Mouse (Mus musculus) CH12F3 (cell line): ENCODE data around the gene Lpp.

Source experiments
- in situ Hi-C: fragments of 300-500 bp; cut with MboI; formaldehyde crosslinking; loops from 2 replicates; pipeline ENCODE4 v1.14.3; 2020; ENCODE audit warnings: low sequenced_read_pairs

The Lpp gene

GRCm38 (mm10) chr16:24392651-24393555 lies at the start of gene Lpp:
Gene Lpp, plus strand, starts transcription at chr16:24393507.
- in situ Hi-C loops, result no loop called here

DNA sequence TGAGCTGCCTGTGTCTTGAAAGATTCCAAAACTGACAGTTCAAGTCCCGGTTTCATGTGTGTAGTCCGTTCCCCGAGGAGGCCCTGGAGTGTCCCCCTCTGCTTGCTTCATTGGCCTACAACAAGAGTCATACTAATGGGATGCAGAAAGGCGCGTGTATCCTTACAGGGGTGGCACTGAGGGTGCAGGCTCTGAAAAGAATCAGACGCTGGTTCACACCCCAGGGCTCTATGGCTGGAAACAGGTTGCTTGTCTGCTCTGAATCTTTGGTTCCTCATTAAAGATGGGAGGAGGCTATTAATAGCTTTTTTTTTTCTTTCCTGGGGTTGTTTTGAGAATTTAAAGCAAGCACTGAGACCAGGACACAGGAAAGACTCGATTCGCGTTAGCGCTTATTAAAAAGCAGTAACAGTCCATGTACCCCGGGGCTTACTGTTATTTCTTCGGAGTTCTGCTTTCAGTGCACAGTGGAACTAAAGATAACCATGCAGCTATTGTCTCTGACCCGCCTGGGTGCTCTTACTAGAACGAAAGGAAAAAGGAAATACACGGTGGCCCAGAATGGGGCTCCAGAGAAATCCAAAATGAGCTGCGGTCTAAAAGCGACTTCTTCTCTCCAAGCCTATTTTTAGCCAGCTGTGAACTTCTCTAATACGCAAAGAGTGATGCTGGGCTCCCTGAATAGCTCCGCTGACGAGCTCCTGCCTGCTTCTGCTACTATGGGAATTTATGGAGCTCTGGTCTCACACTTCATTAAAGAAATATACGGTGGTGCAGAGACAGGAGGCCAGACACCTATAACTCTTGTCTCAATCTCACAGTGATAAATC lies 45.5 kb upstream of the Lpp start:
- in situ Hi-C loops, result no loop called here

DNA sequence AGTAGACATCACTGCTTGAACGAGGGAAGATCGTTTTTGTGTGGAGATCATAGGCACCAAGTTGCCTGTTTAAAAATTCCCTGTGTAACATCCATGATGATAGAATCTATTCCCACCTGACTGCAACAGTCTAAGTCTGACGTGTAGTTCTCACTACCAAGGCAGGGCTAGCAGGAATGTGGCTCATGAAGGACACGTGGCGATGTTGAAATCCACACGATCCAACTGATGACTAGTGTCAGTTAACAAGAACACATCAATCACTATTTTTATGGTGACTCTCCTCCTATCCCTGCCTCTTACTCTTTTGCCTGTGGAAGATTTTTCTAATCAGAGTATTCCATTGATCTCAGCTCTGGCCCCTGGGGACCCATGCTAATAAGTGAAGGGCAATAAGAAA lies 43.0 kb upstream of the Lpp start:
- in situ Hi-C loops, result no loop called here

- in situ Hi-C loops, result no loop called here
Measured at GRCm38 (mm10) chr16:24350751-24351150, 42.6 kb upstream of the Lpp start.

- in situ Hi-C loops, result no loop called here
Measured at GRCm38 (mm10) chr16:24351811-24352210, 41.5 kb upstream of the Lpp start.

DNA sequence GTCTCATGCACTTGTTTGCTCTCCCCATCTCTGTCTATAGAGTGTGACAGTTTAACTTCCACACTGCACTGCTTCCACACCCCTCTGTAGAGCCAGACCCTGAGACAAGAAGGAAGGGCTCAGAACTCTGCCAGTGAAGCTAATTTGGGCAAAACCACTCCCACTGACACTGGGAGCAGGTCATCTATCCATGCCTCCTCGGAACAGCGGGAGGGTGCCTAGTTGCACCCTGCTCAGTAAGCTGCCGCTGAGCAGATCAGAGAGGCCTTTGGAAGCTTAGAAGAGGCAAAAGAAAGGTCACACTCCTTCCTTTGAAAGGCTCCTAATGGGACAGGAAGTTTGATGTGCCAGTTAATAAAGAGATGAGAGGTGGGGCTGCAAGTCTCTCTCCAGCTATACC lies 39.5 kb upstream of the Lpp start:
- in situ Hi-C loops, result no loop called here

- in situ Hi-C loops, result no loop called here
Measured at GRCm38 (mm10) chr16:24361667-24362066, 31.6 kb upstream of the Lpp start.

DNA sequence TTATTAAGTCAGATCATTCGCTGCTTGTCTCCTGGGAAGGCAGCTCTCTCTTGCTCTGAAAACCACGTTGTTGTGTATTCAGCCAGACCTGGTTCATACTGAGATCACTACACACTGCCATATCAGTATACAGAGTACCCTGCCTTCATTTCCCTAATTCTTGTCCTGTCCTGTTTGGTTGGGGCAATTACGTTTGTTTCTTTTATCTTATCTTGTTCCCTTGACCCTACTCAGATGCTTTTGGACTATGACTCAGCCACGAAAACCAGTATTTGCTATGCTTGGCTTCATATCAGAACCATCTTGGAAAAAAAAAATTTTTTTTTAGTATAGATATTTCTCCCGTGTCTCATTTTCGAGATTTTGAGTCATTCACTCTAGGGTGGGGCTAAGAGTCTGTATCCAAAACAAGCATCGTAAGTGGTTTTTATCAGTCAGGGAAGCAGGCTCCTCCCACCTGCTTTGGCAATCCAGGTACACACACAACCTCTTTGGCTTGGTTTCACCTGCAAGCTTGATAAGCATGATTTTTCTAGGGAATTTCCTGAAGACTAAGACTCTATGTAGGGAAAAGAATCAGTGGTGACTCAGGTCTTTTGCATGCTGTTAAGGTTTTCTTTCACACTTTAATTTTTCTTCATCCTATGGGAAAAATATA lies 29.1 kb upstream of the Lpp start:
- in situ Hi-C loops, result no loop called here

DNA sequence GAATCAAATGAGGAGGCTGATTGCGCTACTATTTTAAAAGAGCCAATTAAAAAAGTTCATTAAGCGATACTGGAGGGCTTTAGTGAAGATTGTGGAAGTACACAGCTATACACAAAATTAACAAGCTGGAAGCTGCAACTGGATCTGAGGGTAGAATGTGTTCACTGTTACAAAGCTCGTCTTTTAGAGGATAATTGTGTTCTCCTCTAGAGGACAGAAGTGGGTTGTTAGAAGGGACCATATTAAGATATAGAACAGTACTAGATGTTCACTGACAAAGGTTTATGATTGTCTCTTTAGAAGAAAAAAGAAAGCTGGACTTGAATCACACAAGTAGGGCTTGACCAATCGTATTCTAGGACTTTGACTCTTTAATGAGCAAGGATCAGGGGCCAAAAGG lies 27.4 kb upstream of the Lpp start:
- in situ Hi-C loops, result no loop called here

GRCm38 (mm10) chr16:24367071-24367470 lies 26.2 kb upstream of the Lpp start:
- in situ Hi-C loops, result no loop called here

GRCm38 (mm10) chr16:24367506-24367905 lies 25.8 kb upstream of the Lpp start:
- in situ Hi-C loops, result no loop called here

GRCm38 (mm10) chr16:24376478-24376877 lies 16.8 kb upstream of the Lpp start:
- in situ Hi-C loops, result no loop called here

DNA sequence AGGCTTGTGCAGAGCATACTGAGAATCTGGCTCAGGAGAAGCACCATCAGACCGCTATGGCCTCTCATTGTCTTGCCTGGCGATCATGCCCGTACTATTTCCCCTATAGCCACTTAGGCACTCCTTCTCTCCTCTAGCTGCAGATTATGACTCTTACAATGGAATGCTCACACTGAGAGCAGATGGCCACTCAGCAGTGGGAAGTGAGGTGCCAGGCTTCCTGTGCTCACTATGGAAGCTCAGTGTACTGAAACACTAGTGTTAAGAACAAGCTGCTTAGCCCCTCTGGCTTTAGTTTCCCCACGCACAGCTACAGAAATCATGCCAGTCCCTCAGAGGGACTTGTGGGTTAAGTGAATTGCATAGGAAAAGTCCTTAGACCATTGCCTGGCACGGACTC lies 2.7 kb upstream of the Lpp start:
- in situ Hi-C loops, result no loop called here

DNA sequence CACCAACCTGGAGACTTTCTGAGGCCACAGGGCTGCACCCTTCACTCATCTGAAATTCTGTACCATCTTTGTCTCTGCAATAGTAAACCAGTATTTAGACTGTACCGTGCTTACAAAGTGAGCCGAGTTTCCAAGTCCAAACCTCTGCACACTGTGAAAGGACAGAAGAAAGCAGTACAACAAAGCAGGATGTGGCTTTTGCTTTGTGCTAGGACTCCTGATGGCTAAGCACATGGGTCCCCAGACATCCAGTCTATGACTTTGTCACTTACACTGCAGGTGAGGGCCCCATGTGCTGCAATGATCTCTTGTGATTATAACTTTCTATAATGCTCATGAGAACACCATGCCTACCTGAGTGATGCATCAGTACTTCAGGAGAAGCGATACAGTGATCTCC lies 2.2 kb upstream of the Lpp start:
- in situ Hi-C loops, result no loop called here

GRCm38 (mm10) chr16:24391901-24392300 lies 1.4 kb upstream of the Lpp start:
- in situ Hi-C loops, result no loop called here

DNA sequence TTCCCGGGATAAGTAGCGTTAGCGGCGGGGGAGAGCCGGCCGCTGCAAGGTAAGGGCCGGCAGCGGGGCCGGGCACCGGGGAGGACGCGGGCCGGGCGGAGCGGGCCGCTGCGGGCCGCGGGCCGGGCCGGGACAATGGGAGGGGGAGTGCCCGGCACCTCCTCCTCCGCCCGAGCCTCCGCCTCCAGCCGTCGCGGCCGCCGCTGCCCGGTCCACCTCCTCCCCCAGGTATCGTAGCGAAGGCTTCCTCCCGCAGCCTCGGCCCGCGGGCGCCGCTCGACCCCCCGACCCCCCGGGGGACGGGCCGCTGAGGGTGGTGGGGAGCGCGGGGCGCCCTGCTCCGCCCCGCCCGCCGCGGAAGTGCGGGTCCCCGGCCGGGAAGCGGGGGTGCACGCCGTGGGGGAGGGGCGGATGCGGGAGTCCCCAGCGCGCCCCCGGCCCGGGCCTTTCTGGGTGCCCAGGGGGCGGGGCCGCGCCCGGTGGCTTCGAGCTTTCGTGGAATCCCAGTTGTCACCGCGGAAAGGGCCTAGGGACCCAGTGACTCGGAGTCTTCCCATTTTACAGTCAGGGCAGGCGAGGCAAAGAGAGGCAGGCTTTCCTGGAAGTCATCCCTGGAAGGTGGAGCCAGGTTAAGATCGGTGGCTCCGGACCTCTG lies 376 bp downstream of the Lpp start:
- in situ Hi-C loops, result no loop called here

DNA sequence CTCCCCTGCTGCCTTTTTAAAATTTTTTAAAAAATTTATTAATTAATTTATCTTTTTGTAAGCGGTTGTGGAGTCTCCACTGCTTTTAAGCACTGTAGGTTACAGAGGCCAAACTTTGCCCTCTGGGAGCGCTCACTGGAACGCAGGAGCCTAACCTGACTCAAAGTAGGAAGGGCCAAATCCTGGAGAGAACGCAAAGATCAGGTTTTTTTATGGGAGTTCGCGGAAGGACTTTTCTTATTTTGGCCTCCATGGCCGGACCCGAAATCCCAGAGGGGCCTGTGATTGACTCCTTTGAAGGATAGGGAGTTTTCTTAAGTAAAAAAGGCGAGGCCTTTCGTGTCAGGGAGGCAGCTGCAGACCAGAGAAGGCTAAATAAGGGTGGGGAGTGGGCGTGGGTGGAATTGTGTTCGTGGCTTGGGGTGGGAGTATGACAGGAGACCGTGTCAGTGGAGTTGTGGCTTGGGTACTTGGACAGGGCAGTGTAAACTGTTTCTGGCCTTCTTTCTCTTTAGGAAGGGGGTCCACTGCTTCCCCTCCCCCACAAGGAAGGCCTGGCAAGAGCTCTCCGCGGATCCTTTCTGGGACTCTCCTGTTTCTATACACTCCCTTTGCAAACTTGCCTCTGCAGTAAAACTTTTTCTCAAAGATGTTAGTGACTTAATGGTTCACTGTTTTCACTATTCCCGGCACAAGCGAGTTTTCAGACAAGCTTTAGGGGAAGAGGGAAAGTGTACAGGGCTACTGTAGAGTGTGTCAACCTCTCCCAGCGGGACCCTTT lies 1.1 kb downstream of the Lpp start:
- in situ Hi-C loops, result no loop called here

- in situ Hi-C loops, result no loop called here
Measured at GRCm38 (mm10) chr16:24395100-24395499, 1.8 kb downstream of the Lpp start.

DNA sequence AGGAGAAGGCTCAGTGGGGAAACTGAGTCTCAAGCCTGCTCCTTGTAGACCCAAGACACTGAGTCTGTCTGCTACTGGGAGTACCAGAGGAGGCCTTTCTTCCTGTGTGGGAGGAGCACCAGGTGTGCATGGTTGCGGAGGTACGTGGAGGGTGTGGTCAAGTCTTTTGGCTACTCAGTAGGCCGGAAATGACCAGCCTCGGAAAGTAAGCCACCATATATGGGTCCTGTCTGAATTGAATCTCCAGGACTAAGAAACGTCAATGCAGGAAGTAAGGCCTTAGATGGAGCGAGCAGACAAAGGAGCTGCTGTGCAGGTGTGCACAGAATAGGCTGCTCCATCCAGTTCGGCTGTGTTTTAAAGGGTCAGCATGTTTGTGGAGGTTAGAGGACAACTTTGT lies 3.2 kb downstream of the Lpp start:
- in situ Hi-C loops, result no loop called here

GRCm38 (mm10) chr16:24398476-24398875 lies 5.2 kb downstream of the Lpp start:
- in situ Hi-C loops, result no loop called here
